Mouse (Mus musculus): ENCODE measurements around the gene 9030025P20Rik. TPM values are rescaled to one million over a fixed set of nuclear protein-coding genes. Genes with fewer than 3 reads are reported as not detected.
"Not testable (repeated sequence)": the region's sequence is repeated elsewhere in the genome, so short reads cannot be mapped to it uniquely, and the experiment has no call there.

9030025P20Rik gene
- polyA plus RNA-seq, 1 experiment from 2014 or later = 9.1 TPM

DNA sequence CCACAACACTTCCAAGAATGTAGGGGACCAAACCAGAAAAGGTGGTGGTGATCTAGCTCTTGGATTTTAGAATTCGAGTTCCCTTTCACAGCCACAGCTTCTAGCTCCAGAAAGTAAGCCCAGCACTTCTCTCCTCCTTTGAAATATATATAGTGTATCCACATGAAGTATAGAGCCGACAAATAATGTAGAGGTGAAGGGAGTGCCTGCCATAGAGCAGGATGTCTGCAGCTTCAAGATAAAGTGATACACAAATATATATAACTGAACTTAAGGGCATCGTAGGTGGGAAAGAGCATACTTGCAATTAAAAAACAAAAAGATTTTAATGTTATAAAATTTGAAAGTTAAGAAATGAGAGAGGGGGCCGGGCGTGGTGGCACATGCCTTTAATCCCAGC, 15.9 kb downstream of the 9030025P20Rik start:
- no CpG with 5 or more reads among the region's 5 CpGs for WGBS
- not testable (repeated sequence) for ATAC-seq (replicated peaks; ENCODE audit: low FRiP score); H3K9ac ChIP-seq; H3K4me3 ChIP-seq (replicated peaks); H3K27me3 ChIP-seq; H3K27ac ChIP-seq; H3K4me1 ChIP-seq; H3K9me3 ChIP-seq (replicated peaks); H3K4me2 ChIP-seq; H3K36me3 ChIP-seq

DNA sequence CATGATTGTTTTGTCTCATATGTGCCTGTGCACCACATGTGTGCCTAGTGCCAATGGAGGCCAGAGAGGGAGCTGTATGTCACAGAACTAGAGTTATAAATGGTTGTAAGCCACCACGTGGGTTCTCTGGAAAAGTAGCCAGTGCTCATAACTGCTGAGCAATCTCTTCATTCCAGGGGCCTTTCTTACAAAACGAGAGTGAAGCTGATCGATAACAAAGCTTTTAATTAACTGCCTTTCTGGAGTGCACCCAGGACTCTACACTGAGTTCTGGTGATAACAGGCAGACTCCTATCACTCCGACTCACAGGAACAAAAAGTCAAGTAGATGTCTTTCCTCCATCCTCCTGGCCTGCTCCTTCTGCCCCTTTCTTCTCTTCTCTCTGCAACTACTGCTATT, 21.8 kb downstream of the 9030025P20Rik start:
- H3K4me2 ChIP-seq; H3K36me3 ChIP-seq; H3K9ac ChIP-seq; H3K27ac ChIP-seq; H3K4me3 ChIP-seq (replicated peaks); ATAC-seq (replicated peaks; ENCODE audit: low FRiP score); H3K9me3 ChIP-seq (replicated peaks); H3K27me3 ChIP-seq; H3K4me1 ChIP-seq: not testable (repeated sequence)
- no CpG with 5 or more reads among the region's 4 CpGs for WGBS

DNA sequence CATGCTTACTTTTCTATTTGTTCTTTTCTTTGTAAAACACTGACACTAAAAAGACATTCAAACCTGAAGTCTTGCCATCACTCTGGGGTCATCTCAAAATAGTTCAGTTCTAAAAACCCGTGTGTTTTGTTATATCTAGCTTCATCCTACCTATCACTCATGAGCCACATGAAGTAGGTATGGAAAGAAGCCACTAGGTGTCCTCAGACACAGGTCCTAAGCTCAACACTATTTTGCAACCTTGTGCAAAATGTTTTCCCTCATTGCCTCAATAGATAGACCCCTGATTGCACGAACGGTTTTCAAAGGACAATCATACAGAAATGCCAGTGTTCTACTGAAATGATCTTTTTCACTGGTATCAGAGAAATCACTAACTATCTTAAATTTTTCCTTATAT, 30.8 kb downstream of the 9030025P20Rik start:
- ATAC-seq (replicated peaks; ENCODE audit: low FRiP score); H3K27ac ChIP-seq; H3K27me3 ChIP-seq; H3K9ac ChIP-seq; H3K4me2 ChIP-seq; H3K36me3 ChIP-seq; H3K4me1 ChIP-seq; H3K9me3 ChIP-seq (replicated peaks); H3K4me3 ChIP-seq (replicated peaks): not testable (repeated sequence)
- WGBS = no CpG with 5 or more reads among the region's 3 CpGs

DNA sequence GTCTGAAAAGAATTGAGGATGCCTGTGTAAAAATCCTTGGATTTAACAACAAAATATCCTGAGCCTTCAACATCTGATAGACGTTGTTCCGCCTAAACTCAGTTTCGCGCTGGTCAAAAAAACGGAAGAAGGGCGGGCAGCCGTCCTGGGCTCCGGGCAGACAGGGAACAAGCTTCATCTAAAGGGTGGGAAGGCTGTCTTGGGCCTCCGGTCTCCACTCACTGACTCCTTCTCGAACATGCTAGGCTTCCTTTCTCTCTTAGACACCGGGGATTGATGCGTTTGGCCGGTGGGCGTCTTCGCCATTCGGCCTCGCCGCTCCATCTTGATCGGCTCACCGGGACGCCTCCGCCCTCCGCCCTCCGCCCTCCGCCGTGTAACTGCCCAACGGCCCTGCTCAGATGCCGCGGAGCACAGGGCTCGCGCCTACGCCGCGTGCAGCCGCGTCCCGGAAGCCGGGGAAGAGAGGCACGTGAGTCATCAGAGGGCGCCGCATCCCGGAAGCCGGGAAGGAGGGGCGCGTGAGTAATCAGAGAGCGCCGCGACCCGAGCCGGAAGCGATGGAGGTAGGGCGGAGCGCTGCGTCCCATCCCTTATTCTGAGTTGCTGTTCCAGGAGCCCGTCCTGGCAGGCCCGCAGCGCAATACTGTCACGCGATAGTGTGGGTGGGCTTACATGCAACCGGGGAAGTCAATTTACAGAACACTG, 31.6 kb downstream of the 9030025P20Rik start, which contains the start of gene Gm3435:
Gm3435 (plus strand) TSS at position 471 of the 708 bp plus-strand sequence.
- H3K4me2 ChIP-seq; H3K4me3 ChIP-seq (replicated peaks); H3K9ac ChIP-seq; H3K27me3 ChIP-seq; H3K4me1 ChIP-seq; H3K9me3 ChIP-seq (replicated peaks); H3K36me3 ChIP-seq; H3K27ac ChIP-seq: not testable (repeated sequence)
- WGBS = no CpG with 5 or more reads among the region's 60 CpGs
- peak; percentile 98 for ATAC-seq (replicated peaks; ENCODE audit: low FRiP score)

DNA sequence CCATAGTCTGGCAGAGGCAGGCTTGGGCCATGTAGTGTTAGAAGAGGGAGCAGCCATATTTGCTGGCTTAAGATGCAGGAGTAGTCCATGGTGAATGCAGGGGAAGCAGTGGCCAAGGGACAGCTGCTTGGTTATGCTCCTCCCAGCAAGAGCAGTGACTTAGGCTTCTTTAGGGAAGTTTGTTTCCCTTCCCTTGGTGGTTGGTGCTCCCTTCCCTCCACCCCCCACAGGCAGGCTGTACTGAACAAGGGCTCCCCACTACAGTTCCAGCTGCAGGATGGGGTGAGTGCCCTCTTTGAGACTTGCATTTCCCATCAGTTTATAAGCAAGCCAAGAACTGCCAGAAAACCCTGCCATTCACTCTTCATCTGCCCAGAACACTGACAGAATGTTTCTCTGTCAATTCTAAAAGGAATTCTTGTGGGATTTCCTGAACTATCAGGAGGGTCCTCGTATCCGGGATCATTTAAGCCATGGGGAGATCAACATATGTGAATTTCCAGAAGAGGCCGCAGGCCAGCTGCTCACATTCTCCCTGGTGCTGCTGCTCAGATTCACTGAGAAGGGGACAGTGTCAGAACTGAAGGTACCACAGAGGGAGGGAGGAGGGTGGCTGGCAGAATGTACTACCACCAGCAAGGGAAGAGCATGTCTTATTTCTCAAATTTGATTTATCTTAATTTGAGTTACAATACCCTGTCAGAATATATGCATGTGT, 43.4 kb downstream of the 9030025P20Rik start:
- 86% methylated on average over 3 of the region's 3 CpGs for WGBS
- H3K4me1 ChIP-seq; H3K27ac ChIP-seq; H3K9me3 ChIP-seq (replicated peaks); H3K9ac ChIP-seq; H3K27me3 ChIP-seq; H3K4me2 ChIP-seq; H3K4me3 ChIP-seq (replicated peaks); ATAC-seq (replicated peaks; ENCODE audit: low FRiP score); H3K36me3 ChIP-seq: not testable (repeated sequence)

- H3K9ac ChIP-seq; H3K9me3 ChIP-seq (replicated peaks); H3K4me2 ChIP-seq; H3K36me3 ChIP-seq; H3K4me3 ChIP-seq (replicated peaks); H3K4me1 ChIP-seq; H3K27me3 ChIP-seq; H3K27ac ChIP-seq: not testable (repeated sequence)
- no CpG with 5 or more reads among the region's 97 CpGs for WGBS
- peak; percentile 85 for ATAC-seq (replicated peaks; ENCODE audit: low FRiP score)
Measured at GRCm38 (mm10) chr17:15023878-15024492, 45.7 kb downstream of the 9030025P20Rik start.

GRCm38 (mm10) chr17:15024502-15025193, 46.4 kb downstream of the 9030025P20Rik start:
- WGBS = no CpG with 5 or more reads among the region's 48 CpGs
- not testable (repeated sequence) for H3K4me2 ChIP-seq; H3K27me3 ChIP-seq; H3K9me3 ChIP-seq (replicated peaks); H3K9ac ChIP-seq; H3K27ac ChIP-seq; H3K4me3 ChIP-seq (replicated peaks); H3K36me3 ChIP-seq; H3K4me1 ChIP-seq
- peak; percentile 89 for ATAC-seq (replicated peaks; ENCODE audit: low FRiP score)

- H3K4me3 ChIP-seq (replicated peaks); H3K27me3 ChIP-seq; H3K9ac ChIP-seq; H3K27ac ChIP-seq; H3K4me1 ChIP-seq; ATAC-seq (replicated peaks; ENCODE audit: low FRiP score); H3K4me2 ChIP-seq; H3K36me3 ChIP-seq; H3K9me3 ChIP-seq (replicated peaks): not testable (repeated sequence)
- WGBS = no CpG with 5 or more reads among the region's 6 CpGs
Measured at GRCm38 (mm10) chr17:15025513-15025912, 47.2 kb downstream of the 9030025P20Rik start.

GRCm38 (mm10) chr17:15031414-15031813, 53.1 kb downstream of the 9030025P20Rik start:
- not testable (repeated sequence) for H3K27ac ChIP-seq; H3K9me3 ChIP-seq (replicated peaks); H3K9ac ChIP-seq; H3K4me1 ChIP-seq; H3K4me2 ChIP-seq; H3K4me3 ChIP-seq (replicated peaks); ATAC-seq (replicated peaks; ENCODE audit: low FRiP score); H3K27me3 ChIP-seq; H3K36me3 ChIP-seq
- no CpG with 5 or more reads among the region's 4 CpGs for WGBS

GRCm38 (mm10) chr17:15040455-15040854, 62.2 kb downstream of the 9030025P20Rik start:
- not testable (repeated sequence) for H3K4me1 ChIP-seq; H3K9ac ChIP-seq; H3K9me3 ChIP-seq (replicated peaks); H3K27me3 ChIP-seq; H3K4me3 ChIP-seq (replicated peaks); H3K36me3 ChIP-seq; H3K27ac ChIP-seq; H3K4me2 ChIP-seq
- ATAC-seq (replicated peaks; ENCODE audit: low FRiP score) = 0 out of 2 replicates have a peak, but pooled peaks have one; percentile 20
- WGBS = no CpG with 5 or more reads among the region's 3 CpGs
